Mouse (Mus musculus) embryonic fibroblast, embryonic 13.5 days (primary cell): ENCODE measurements around the gene Ankrd26. TPM values are rescaled to one million over a fixed set of nuclear protein-coding genes. Genes with fewer than 3 reads are reported as not detected.
A peak's percentile ranks its signal among the peaks of the same experiment; 100 is the strongest.
"Not testable (repeated sequence)": the region's sequence is repeated elsewhere in the genome, so short reads cannot be mapped to it uniquely, and the experiment has no call there.

Experiments
- H3K27ac ChIP-seq: 2 replicates; pipeline ENCODE4 v1.5.1; 2012; ENCODE audit warnings: low read length, control low read depth, inconsistent platforms; ENCODE audit not compliant: insufficient read depth
- H3K4me1 ChIP-seq: 2 replicates; pipeline ENCODE4 v1.6.1; 2011; ENCODE audit warnings: low read length; ENCODE audit not compliant: control insufficient read depth, insufficient read depth
- H3K4me3 ChIP-seq: 2 replicates; pipeline ENCODE4 v1.5.1; 2011; ENCODE audit warnings: mild to moderate bottlenecking, control low read depth, low read length; ENCODE audit not compliant: insufficient read depth
- CTCF ChIP-seq: IDR thresholded peaks from 2 replicates; pipeline ENCODE4 v1.5.1; 2011; ENCODE audit warnings: mild to moderate bottlenecking, control low read depth, low read length, moderate library complexity, borderline replicate concordance; ENCODE audit not compliant: insufficient read depth
- POLR2A ChIP-seq: IDR thresholded peaks from 2 replicates; pipeline ENCODE4 v1.6.1; 2011; ENCODE audit warnings: low read depth, mild to moderate bottlenecking, control low read depth, low read length, moderate library complexity
- polyA plus RNA-seq: library from polyadenylated mRNA; stranded (reverse); fragments of >200 nt; gene quantifications from 2 replicates; pipeline ENCODE4 v1.2.4, GENCODE M21; 2011; ENCODE audit warnings: low read depth; ENCODE audit not compliant: missing spikeins, insufficient read length

The Ankrd26 gene
- polyA plus RNA-seq, result 6.8 and 6.9 TPM in 2 replicates

GRCm38 (mm10) chr6:118561745-118562609 is at the start of gene Ankrd26:
Gene Ankrd26, minus strand, starts transcription at chr6:118562226.
- H3K4me3 ChIP-seq, result peak within 1 kb of the TSS; percentile 64

GRCm38 (mm10) chr6:118608906-118609305 is 46.9 kb upstream of the Ankrd26 start:
- no peak overlapping the region for H3K27ac ChIP-seq
- no peak for TF ChIP-seq CTCF
- TF ChIP-seq POLR2A, result no peak
- no peaks in the 10 kb centered on the region for H3K4me1 ChIP-seq
- no peak overlapping the region for H3K4me3 ChIP-seq

More at GRCm38 (mm10) chr6:118561745-118562609, at the start of gene Ankrd26:
- Histone ChIP-seq H3K4me1 (peaks cover 4% of the 10 kb centered on the region), H3K27ac (no peak within 1 kb of the TSS)
- TF ChIP-seq POLR2A (peak; percentile 88), CTCF (no peak)

- no peaks in the 10 kb centered on the region for H3K4me1 ChIP-seq
- no peak overlapping the region for H3K4me3 ChIP-seq
- TF ChIP-seq POLR2A (no peak), CTCF (no peak)
- no peak overlapping the region for H3K27ac ChIP-seq
Measured at GRCm38 (mm10) chr6:118605974-118606373, 43.9 kb upstream of the Ankrd26 start.

- no peak overlapping the region for H3K4me3 ChIP-seq
- TF ChIP-seq CTCF (no peak), POLR2A (no peak)
- H3K4me1 ChIP-seq, result no peaks in the 10 kb centered on the region
- H3K27ac ChIP-seq, result no peak overlapping the region
Measured at GRCm38 (mm10) chr6:118603825-118604224, 41.8 kb upstream of the Ankrd26 start.

GRCm38 (mm10) chr6:118595681-118596055 is 33.6 kb upstream of the Ankrd26 start:
- Histone ChIP-seq H3K4me1 (no peaks in the 10 kb centered on the region), H3K27ac (no peak overlapping the region), H3K4me3 (no peak overlapping the region)
- TF ChIP-seq POLR2A, result no peak
- TF ChIP-seq CTCF, result no peak

- Histone ChIP-seq H3K27ac (no peak overlapping the region), H3K4me1 (no peaks in the 10 kb centered on the region), H3K4me3 (no peak overlapping the region)
- TF ChIP-seq POLR2A, result no peak
- no peak for TF ChIP-seq CTCF
Measured at GRCm38 (mm10) chr6:118594833-118595680, 33.0 kb upstream of the Ankrd26 start.

GRCm38 (mm10) chr6:118594070-118594469 is 32.0 kb upstream of the Ankrd26 start:
- no peak overlapping the region for H3K4me3 ChIP-seq

GRCm38 (mm10) chr6:118593377-118594061 is 31.5 kb upstream of the Ankrd26 start:
- TF ChIP-seq CTCF (no peak), POLR2A (no peak)
- Histone ChIP-seq H3K4me1 (no peaks in the 10 kb centered on the region), H3K4me3 (no peak overlapping the region), H3K27ac (no peak overlapping the region)

More at GRCm38 (mm10) chr6:118594070-118594469, 32.0 kb upstream of the Ankrd26 start:
- no peak for TF ChIP-seq CTCF
- no peak for TF ChIP-seq POLR2A
- Histone ChIP-seq H3K27ac (no peak overlapping the region), H3K4me1 (no peaks in the 10 kb centered on the region)

- TF ChIP-seq CTCF (no peak), POLR2A (no peak)
- Histone ChIP-seq H3K27ac (no peak overlapping the region), H3K4me1 (no peaks in the 10 kb centered on the region), H3K4me3 (no peak overlapping the region)
Measured at GRCm38 (mm10) chr6:118592662-118593376, 30.8 kb upstream of the Ankrd26 start.

- not testable (repeated sequence) for H3K4me1 ChIP-seq, H3K27ac ChIP-seq, H3K4me3 ChIP-seq
Measured at GRCm38 (mm10) chr6:118578741-118579140, 16.7 kb upstream of the Ankrd26 start.
